Mouse (Mus musculus) inflammation-experienced regulatory T-cells, adult 6 months (primary cell): ENCODE results near the gene Opn5. TPM values are rescaled to one million over a fixed set of nuclear protein-coding genes. Genes with fewer than 3 reads are reported as not detected.

Experiments
- ATAC-seq: one replicate; pipeline ENCODE4 v1.8.0; 2017
- polyA plus RNA-seq, 3 experiments: library from polyadenylated mRNA; unstranded; fragments of 100-300 nt; shearing (Covaris generic); gene quantifications; one replicate each; pipeline ENCODE4 v1.2.1; 2017

Gene Opn5
- polyA plus RNA-seq, result not detected

DNA sequence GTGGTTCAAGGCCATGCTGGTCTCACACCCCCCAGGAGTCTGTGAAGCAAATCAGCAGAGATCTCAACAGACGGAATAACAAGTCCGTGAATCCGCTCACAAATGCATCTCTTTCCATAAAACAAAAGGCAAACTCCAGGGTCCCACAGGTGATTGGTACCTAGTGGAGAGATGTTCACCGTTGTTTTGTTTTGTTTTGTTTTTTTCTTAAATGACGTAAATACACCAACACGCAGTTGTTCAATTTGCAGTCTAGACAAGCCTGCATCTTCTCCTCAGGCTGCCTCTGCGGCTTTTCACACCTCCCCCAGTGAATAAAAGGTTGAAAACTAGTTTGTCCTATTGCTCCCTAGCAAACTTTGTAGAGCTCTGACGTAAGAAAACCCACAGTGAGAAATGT lies at the start of gene Opn5:
Opn5 (minus strand) TSS at position 101 of the 400 bp plus-strand sequence.
- no peak for ATAC-seq

DNA sequence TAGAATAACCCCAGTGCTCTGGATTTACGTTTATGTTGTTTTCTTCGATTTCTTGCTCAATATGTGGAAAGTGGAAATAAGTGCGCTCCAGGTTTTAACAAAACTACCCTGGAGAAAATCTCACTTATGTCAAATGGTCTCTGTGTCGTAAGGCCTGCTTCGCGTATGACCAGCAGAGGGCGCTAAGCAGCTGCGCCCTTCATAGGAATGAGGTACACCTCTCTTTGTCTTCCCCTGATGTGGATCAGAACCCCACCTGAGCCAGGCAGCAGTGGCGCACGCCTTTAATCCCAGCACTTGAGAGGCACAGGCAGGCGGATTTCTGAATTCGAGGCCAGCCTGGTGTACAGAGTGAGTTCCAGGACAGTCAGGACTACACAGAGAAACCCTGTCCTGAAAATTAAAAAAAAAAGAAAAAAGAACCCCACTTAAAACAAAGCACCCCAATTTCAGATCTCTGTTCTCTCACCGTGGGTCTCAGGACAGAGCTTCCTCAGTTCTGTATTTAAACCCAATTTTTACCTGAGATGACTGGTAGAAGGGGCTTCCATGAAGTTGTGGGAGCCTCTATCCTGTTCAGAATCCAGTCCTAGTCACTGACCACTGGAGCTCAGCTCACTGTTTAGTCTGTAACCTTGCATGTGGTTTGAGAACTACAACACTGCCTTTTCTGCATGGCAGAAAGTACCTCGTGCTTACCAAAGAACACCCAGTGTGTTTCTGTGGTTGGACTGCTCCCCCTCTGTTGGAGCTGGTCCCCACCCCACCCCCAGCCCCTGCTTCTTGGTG lies 47.6 kb upstream of the Opn5 start:
- ATAC-seq, result no peak

DNA sequence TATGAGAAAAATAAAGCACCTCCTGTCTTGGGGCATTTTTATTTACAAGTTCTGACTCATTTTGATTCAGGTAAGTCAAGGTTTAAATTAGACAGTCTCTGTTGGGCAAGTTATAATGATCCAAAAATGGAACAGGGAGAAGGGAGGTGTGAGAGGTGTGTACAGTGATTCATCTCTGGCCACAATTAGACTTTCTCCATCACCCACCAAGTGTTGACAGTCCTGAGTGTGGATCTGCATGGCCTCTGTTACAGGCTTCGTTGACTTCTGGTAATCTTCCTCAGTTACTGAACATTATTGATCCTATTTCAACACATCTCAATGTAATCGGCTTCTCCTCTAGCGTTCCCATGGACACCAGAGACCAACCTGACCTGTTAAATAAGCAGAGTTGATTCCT lies 32.2 kb upstream of the Opn5 start:
- ATAC-seq, result no peak

DNA sequence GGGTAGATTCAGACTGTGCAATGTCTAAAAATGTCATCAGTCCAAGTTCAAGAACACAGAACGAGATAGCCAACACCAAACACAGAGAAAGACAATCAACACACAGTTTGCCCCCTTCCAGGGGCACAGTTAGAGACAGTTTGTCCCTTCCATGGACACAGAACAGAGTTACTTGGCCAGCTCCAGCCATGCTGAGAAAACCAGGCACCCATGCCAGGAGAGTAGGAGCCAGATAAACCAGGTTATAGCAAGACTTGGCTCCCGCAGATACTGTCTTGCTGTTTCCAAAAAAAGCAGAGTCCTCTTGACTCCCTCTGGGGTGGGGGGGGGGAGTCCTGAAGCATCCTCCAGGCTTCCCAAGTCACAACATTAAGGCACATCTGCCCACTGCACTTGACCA lies 19.0 kb upstream of the Opn5 start:
- no peak for ATAC-seq

DNA sequence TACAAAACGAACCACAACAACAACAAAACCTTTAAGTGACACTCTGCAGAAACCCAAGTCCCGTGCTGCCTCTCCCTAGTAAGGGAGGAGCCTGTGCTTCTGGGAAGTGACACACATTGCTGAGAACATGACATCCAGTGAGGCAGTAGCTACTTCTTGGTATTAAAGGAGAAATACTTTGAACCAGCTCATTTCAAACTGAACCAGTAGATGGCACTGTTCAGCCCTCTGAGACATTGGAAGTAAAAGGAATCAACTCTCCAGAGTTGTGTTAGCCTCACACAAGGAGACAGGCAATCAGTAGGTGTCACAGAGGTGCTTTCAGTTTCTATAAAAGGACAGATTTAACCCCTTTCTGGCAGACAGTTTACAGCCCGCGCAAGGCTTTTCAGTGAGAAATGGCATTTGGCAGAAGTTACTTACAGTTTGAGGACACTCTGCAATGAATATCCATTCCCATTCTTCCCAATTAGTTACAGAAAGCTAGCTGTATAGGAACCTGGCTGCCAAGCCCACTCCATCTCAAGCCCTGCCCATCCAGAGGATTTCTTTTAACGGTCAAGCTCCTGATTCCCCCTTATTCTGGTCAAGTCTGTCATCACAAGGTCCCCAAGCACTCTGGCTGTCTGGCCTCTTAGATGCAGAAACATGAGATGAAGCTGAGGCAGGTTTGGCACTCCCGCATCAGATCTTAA lies 2.0 kb upstream of the Opn5 start:
- no peak for ATAC-seq

DNA sequence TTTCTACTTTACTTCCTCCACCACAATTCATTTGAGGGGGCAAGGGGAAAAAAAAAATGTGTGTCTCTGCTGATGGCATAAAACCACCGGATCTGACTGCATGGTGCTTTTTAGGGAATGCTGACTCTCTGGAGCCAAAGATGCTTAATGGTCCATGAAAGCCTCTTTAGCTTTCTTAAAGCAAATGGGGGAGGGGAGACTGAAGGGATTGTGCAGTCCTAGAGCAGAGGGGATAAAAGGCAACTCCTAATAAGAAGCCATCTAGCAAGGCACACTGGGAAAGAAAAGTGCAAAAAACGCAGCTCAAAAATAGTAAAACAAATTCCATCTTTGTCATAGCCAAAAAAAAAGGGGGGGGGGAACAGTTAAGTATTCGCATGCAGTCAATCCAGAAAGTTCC lies 2.9 kb downstream of the Opn5 start:
- ATAC-seq, result no peak

DNA sequence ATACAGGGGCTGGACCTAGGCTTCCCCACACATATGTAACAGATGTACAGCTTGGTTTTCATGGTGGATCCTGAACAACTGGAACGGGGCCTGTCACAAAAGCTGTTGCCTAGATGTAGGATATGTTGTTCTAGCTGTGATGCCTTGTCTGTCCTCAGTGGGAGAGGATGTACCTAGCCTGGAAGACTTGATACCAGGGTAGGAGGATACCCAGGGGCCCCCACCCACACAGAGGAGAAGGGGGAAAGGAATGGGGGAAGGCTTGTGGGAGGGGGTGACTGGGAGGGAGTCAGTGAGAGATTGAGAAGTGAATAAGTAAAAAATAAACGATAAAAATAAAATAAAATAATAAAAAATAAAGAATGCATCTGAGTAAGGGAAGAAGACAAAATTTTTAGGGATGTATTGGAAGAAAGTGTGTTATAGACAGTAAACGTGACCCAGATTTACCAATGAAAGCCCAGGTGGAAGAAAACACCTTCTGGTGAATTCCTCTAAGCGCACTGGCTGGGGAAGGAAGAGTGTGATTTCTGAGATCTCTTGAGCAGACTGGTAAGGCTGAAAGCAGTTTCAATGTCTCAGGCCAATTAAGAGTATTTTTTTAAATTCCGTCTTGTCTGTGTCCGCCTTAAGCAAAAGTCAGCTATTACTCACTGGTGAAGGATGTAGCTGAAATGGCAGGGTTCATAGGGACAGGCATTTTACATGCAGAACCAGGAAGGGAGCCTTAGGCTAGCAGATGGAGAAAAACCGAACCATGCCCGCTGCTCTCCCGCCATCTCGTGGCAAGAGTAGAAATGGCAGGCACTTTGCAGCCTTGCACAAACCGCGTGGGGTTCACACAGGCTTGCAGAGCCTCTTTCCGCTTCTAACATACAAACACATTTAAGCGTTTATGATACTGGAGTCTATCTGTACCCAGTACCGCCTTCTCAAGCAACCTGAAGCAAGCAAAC lies 8.1 kb downstream of the Opn5 start:
- no peak for ATAC-seq

DNA sequence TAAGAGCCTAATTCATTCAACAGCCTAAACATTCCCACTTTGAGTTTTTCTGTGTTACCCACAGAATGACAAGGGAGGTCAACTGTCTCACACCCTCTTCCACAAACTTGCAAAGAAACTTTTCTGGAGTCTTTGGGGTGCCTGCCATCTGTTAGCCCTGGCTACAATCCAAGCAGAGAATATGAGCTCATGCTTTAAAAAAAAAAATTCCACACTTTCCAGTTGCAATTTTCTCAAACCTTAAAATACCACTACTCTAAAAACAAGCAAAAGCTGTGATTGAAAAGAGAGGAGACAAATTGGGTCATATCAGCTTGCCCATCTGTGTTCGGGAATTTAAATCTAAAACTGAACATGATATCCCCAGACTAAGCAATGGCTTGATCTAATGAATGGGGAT lies 24.7 kb downstream of the Opn5 start:
- ATAC-seq, result no peak

DNA sequence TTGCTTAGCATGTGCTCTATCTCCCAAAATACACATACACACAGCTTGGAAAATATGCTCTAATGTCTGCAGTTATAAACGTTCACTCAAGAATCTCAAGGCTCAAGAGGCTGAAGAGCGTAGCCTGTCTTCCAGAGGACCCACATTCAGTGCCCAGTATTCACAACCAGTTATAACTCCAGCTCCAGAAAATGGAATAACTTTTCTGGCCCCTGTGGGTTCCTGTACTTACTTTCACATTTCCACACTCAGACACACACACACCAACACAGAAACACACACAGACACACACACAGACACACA lies 28.2 kb downstream of the Opn5 start:
- ATAC-seq, result no peak

DNA sequence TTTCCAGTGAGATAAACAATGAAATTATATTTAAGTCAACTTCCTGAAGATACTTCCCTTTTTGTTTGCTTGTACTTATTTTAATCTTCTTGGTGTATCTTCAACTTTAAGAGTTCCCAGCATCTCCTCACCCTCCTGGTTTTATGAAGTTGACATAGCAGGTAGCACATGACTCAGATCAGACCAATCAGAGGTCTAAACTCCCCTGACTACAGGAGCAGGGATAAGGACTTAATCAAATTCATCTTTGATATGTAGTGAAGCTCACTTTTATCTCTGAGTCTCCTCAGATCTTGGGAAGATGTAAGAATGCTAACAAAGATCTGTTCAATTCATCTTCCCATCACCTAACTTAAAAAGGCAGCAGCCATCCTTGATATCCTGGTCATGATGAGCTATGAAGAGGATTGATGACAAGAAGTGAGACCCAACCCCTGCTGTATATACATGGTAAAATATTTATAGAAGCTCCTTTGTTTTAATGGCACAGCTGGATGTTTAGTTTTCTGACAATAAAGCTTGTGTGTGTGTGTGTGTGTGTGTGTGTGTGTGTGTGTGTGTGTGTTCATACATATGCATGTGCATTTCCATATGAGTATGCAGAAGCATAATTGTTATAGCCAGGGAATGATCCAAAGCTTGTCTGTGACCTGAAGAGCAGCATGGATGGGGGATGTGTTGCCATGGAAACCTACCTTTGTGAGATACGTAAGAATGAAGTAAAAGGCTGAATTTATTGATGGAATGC lies 28.7 kb downstream of the Opn5 start:
- ATAC-seq, result no peak

DNA sequence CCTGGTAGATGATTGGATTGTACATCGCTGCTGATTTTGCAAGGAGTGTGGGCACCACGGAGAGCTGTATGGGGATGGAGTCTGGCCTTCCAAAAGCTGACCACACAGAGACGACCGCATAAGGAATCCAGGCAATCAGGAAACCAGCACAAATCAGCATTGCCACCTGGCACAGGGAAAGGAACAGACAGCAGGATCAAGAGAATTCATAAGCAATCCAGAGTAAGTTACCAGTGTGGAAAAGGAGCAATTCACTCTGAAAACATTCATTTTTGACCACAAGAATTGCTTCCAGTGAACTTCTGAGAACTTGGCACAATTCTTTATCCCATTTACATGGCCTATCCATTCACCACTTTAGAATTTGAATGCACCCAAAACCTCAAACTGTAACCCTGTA lies 30.6 kb downstream of the Opn5 start:
- ATAC-seq, result no peak

DNA sequence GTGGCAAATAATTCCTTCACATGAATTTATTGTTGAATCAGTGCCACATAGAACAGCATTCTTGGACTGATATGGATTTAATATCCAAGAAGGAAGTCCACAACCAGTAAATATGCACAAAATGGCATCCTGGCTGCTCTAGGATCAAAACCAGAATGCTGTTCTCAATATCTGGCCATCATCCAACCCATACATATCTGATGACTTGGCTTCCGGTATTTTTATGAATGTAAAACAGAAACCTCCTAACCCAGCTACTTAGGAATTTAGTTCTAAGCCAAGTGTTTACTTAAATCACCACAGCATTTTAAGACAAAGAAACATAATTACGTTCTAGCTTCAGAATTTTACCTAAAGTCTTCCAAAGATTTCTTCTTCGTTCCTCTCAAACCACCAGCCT lies 31.0 kb downstream of the Opn5 start:
- ATAC-seq, result no peak

DNA sequence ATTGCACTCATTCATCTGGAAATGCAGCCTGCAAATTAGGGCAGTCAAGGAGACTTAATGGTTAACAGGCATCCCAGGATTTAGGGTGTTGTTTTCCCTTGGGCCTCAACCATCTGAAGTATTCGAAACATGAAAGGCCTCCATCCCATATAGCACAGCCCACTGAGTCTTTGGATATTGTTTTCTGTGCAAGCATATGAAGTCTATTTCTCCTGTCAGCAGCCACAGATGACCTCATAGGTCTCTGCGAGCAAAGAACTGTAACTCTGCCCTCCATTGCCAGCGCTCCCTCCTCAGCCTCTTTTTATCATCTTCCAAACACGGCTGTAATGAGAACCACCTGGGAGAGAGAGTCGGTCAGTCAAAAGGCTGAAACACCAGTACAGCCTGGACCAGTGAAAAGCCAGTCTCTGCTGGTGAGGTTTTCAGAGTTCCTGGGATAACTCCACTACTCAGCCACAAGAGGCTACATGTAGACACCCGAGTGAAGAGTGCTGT lies 34.5 kb downstream of the Opn5 start:
- no peak for ATAC-seq

DNA sequence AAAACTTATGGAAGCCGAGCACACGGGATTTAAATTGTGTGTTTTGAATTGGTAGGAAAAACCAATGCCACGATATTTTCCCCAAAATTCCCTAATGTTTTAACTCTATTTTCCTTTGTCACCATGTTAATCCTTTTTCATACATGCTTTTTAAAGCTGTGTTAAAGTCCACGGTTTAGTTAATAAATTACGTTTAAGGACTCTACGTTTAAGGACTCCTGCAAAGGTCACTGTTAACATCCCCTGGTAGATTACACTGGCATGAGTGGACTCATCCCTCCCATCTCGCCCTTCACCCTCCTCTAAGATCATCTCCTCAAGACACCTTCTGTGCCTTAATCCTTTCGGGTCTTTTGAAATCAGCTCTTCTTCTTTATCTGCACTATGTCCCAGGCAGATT lies 37.4 kb downstream of the Opn5 start:
- ATAC-seq, result no peak

DNA sequence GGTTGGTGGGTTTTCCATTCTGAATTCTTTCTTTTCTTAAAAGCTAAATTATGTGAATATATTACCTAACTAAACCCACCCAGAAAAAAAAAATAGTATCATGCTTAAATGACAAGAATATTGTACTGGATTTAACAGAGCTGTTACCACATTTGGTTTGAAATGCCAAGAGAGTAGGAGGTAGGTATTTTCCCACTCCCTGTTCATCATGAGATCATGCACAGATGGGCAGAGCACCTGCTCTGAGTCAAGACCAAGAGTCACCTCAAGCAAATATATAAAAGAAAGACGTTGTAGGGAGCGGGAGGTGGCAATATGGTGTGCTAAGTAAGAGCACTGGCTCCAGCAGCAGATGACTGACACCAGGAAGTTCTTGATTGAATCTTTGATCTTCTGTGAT lies 61.6 kb downstream of the Opn5 start:
- no peak for ATAC-seq

DNA sequence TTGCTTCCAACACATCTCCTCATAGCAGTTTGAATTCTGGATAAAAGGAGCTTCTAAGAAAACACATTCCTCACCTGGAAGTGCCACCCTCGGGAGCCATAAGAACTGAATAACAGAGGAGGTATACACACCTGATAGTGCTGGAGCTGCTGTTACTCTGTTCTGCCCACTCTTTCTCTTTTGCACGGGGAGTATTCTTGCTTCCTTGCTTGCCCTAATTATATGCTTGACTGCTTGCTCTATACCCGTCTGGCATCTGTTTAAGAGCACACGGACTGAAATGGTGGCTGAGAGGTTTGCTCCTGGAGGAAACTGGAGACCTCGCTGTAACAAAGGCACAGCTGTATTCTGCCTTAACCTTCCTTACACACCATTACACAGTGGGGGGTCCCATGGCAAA lies 81.0 kb downstream of the Opn5 start:
- no peak for ATAC-seq

DNA sequence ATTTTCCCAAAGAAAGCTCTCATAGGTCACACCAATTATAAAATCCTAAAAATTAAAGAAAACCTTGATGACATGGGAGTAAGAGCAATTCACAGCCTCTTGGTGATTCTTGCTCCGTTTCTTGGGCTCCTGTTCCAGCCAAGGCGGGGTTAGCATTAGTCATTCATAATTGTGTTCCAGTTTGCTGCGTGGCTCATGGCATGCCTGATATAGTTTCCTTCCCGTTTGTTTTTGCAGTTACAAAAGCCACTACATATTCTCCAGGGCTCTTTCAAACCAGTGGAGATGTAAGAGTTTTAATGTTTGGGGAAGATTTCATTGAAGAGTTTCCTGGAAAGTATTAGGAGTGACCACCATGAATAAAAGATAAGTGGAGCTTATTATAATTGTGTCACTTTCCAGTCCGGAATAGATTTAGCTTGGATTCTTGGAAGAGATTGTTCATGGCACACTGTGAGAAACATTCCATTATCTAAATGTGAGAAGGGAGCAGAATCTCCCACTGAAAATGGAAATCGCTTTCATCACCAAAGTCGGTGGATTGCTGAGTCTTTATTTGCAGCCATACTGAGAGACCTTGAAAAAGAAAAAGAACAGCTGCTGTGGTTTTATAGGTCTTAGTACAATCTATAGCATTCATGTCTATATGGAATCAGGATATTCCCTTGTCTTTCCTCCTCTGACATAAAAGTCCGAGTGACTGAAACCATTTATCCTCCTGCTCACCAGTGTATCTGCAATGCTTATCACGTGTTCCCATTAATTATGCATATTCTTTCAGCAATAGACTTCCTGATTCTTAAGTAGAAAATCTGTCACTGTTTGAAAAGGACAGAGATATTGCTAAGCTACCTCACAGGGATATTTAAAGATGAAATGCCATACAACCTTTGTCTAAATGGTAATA lies 101.6 kb downstream of the Opn5 start:
- no peak for ATAC-seq
